Mouse (Mus musculus) thymus, adult 2 months (tissue): ENCODE data around the gene Dgki. TPM values are rescaled to one million over a fixed set of nuclear protein-coding genes. Genes with fewer than 3 reads are reported as not detected.

Experiments used
- DNase-seq: peaks from one replicate; pipeline ENCODE4 v3.0.0; 2021
- H3K27ac ChIP-seq: fragments of 200-500 bp; 2 replicates; pipeline ENCODE4 v1.5.1; 2012; ENCODE audit warnings: low read length, control low read depth; ENCODE audit not compliant: control insufficient read depth, insufficient read depth
- H3K27me3 ChIP-seq: fragments of 200-500 bp; 2 replicates; pipeline ENCODE4 v1.6.1; 2012; ENCODE audit warnings: mild to moderate bottlenecking, low read length, moderate library complexity, mixed read lengths; ENCODE audit not compliant: control insufficient read depth, insufficient read depth
- H3K36me3 ChIP-seq: fragments of 200-500 bp; 2 replicates; pipeline ENCODE4 v1.6.1; 2012; ENCODE audit warnings: mild to moderate bottlenecking, low read length, moderate library complexity; ENCODE audit not compliant: control insufficient read depth, insufficient read depth
- H3K4me1 ChIP-seq: fragments of 200-500 bp; replicated peaks from 2 replicates; pipeline ENCODE4 v1.6.1; 2012; ENCODE audit warnings: low read length; ENCODE audit not compliant: control insufficient read depth, insufficient read depth
- H3K4me3 ChIP-seq: fragments of 200-500 bp; 2 replicates; pipeline ENCODE4 v1.5.1; 2012; ENCODE audit warnings: mild to moderate bottlenecking, low read length, control low read depth, moderate library complexity; ENCODE audit not compliant: control insufficient read depth, insufficient read depth
- CTCF ChIP-seq: fragments of 200-500 bp; IDR thresholded peaks from 2 replicates; pipeline ENCODE4 v1.5.1; 2012; ENCODE audit warnings: mild to moderate bottlenecking, control low read depth, low read length, moderate library complexity, borderline replicate concordance; ENCODE audit not compliant: control insufficient read depth, poor library complexity, insufficient read depth; ENCODE audit errors: extremely low read depth
- POLR2A ChIP-seq: fragments of 200-500 bp; IDR thresholded peaks from 2 replicates; pipeline ENCODE4 v1.6.1; 2012; ENCODE audit warnings: mild to moderate bottlenecking, low read length, control low read depth, moderate library complexity; ENCODE audit not compliant: control insufficient read depth, poor library complexity, insufficient read depth; ENCODE audit errors: extremely low read depth
- WGBS: fragments of 180-500 bp; shearing (Covaris S2); methylation state at CpG from one replicate; pipeline ENCODE4 v1.1.7; 2018; 5-methylcytosine and 5-hydroxymethylcytosine counted together
- polyA plus RNA-seq: library from polyadenylated mRNA; depleted of rRNA; stranded (reverse); fragments of >200 nt; gene quantifications from 2 replicates; pipeline ENCODE4 v1.2.3, GENCODE M21; 2012

Dgki gene
- polyA plus RNA-seq, 1 experiment: 0.15 TPM

GRCm38 (mm10) chr6:37211545-37212247, 88.3 kb downstream of the Dgki start:
- no peaks in the 10 kb centered on the region for H3K27me3 ChIP-seq
- TF ChIP-seq CTCF: no peak
- no peak for TF ChIP-seq POLR2A
- H3K4me3 ChIP-seq: no peak overlapping the region
- WGBS: 93% methylated on average over 9 of the region's 9 CpGs
- no peak for DNase-seq
- no peaks in the 10 kb centered on the region for H3K4me1 ChIP-seq
- H3K36me3 ChIP-seq: no peaks in the 10 kb centered on the region
- no peak overlapping the region for H3K27ac ChIP-seq

GRCm38 (mm10) chr6:37202901-37203300, 97.1 kb downstream of the Dgki start:
- 80% methylated on average over 4 of the region's 4 CpGs for WGBS
- no peak for DNase-seq

DNA sequence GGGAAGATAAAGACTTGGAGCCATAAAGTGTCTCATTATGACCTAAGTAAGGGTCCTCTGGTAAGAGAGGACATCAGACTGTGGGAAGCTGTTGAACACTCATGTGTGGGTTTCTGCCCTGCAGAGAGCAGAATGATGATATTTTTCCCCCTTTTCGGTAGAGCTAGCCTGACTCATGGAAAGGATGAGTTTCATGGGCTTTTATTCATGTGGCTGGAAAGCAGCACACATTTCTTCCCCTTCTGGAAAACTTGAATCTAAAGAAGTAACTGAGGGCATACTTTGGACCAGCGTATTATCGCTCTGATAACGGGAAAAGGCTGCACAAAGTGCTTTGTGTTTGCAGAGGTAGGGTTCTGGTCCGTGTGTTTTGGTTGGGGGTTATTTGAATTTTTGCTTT, 99.1 kb downstream of the Dgki start:
- no peaks in the 10 kb centered on the region for H3K27me3 ChIP-seq
- 94% methylated on average over 5 of the region's 5 CpGs for WGBS
- H3K36me3 ChIP-seq: no peaks in the 10 kb centered on the region
- no peaks in the 10 kb centered on the region for H3K4me1 ChIP-seq
- H3K27ac ChIP-seq: no peak overlapping the region
- no peak for TF ChIP-seq POLR2A
- no peak for TF ChIP-seq CTCF
- no peak for DNase-seq
- H3K4me3 ChIP-seq: no peak overlapping the region

More at GRCm38 (mm10) chr6:37202901-37203300, 97.1 kb downstream of the Dgki start:
- Histone ChIP-seq H3K4me3 (no peak overlapping the region), H3K27me3 (no peaks in the 10 kb centered on the region), H3K4me1 (no peaks in the 10 kb centered on the region), H3K27ac (no peak overlapping the region), H3K36me3 (no peaks in the 10 kb centered on the region)
- TF ChIP-seq POLR2A (no peak), CTCF (no peak)

- Histone ChIP-seq H3K4me3 (no peak overlapping the region), H3K4me1 (no peaks in the 10 kb centered on the region), H3K36me3 (no peaks in the 10 kb centered on the region), H3K27me3 (no peaks in the 10 kb centered on the region), H3K27ac (no peak overlapping the region)
- WGBS: 87% methylated on average over 3 of the region's 3 CpGs
- DNase-seq: no peak
- no peak for TF ChIP-seq POLR2A
- no peak for TF ChIP-seq CTCF
These were observed 100.5 kb downstream of the Dgki start for GRCm38 (mm10) chr6:37199502-37199901.

GRCm38 (mm10) chr6:37197745-37198144, 102.2 kb downstream of the Dgki start:
- H3K27ac ChIP-seq: no peak overlapping the region
- 87% methylated on average over 13 of the region's 13 CpGs for WGBS
- no peak for DNase-seq
- H3K4me3 ChIP-seq: no peak overlapping the region
- no peaks in the 10 kb centered on the region for H3K36me3 ChIP-seq
- H3K4me1 ChIP-seq: no peaks in the 10 kb centered on the region
- H3K27me3 ChIP-seq: no peaks in the 10 kb centered on the region
- TF ChIP-seq CTCF (no peak), POLR2A (no peak)

GRCm38 (mm10) chr6:37196870-37197269, 103.1 kb downstream of the Dgki start:
- Histone ChIP-seq H3K27ac (no peak overlapping the region), H3K4me1 (no peaks in the 10 kb centered on the region), H3K36me3 (no peaks in the 10 kb centered on the region), H3K4me3 (no peak overlapping the region), H3K27me3 (no peaks in the 10 kb centered on the region)
- WGBS: 54% methylated on average over 5 of the region's 5 CpGs
- no peak for TF ChIP-seq CTCF
- TF ChIP-seq POLR2A: no peak
- no peak for DNase-seq
